Mouse (Mus musculus) gonadal fat pad, adult 2 months (tissue): ENCODE results near the gene Clba1. TPM values are rescaled to one million over a fixed set of nuclear protein-coding genes. Genes with fewer than 3 reads are reported as not detected.

Source experiments
- DNase-seq: peaks from one replicate; pipeline ENCODE4 v3.0.0-alpha.2; 2012; ENCODE audit warnings: low read depth
- polyA plus RNA-seq: library from polyadenylated mRNA; depleted of rRNA; stranded (reverse); fragments of >200 nt; gene quantifications from 2 replicates; pipeline ENCODE4 v1.2.3, GENCODE M21; 2012

The Clba1 gene
- polyA plus RNA-seq, 1 experiment, result 8.3 TPM

GRCm38 (mm10) chr12:112794998-112795397 is 13.7 kb upstream of the Clba1 start:
- DNase-seq, result no peak

- no peak for DNase-seq
These were observed 13.2 kb upstream of the Clba1 start for GRCm38 (mm10) chr12:112795466-112796104.

DNA sequence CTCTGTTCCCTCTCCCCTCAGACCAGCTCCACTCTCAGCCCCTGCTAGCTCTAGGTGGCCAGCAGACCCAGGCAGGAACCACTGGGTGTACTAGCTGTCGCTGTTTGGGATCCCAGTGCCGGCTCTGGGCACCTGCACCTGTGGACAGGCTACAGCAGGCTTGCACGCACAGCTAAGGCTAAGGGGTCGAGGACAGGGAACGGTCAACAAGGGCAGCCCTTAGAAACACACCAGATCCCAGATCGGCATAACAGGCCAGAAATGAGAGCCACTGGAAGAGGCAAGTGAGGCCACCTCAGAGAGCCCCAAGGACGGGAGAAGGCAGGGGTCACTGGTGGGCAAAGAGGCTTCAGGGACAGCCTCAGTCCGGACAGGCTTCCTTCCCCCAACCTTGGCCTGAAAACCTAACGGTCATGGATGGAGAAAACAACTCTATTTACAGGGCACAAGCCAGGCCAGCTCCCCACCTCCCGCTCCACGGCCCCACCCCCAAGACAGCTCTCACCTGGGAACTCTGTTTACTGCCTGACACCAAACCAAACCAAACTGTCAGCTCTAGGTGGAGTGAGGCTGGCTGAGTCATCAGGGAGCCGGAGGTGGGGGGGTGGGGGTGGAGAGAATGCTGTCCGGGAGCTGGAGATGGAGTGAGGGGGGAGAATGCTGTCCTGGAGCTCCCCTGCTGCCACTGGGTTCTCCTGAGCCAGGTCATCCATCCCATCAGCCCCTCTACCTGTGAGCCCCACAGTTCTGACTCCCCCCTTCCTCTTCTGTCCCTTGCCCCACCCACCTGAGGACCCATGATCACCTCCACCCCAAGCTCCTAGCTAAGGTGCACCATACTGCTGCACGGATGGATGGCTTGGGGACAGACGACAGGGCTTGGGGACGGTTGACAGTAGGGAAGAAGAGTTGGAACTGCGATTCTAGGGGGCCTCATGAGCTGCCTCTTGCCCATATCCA is 11.9 kb upstream of the Clba1 start:
- no peak for DNase-seq

DNA sequence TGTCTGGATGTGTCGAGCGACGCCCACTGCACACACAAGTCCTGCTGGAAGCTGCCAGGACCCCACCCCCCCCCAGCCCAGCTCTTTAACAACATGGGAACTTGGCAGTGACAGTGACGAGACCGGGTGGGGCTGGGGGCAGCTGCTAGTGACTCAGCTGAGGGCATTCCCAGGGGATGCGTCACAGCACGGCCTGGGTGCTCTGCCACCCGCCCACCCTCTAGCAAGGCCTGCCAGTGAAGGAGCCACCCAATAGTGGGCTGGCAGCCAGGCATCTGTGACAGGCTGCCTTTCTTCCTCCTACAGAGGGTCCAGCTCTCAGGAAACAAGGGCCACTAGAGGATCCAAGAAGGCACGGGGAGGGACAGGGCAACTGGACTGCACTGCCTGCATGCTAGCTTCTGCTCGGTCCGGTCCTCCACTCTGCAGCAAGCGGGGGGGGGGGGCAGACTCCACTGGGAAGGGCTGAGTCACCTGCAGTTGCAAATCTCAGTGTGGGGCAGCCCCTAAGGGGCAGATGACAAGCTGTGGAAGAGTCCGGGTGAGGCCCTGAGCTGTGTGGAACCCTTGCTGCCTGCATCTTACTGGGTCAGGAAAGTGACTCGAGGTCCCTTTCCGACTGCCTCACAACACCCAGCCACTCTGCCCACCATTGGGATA is 10.9 kb upstream of the Clba1 start:
- DNase-seq, result no peak

DNA sequence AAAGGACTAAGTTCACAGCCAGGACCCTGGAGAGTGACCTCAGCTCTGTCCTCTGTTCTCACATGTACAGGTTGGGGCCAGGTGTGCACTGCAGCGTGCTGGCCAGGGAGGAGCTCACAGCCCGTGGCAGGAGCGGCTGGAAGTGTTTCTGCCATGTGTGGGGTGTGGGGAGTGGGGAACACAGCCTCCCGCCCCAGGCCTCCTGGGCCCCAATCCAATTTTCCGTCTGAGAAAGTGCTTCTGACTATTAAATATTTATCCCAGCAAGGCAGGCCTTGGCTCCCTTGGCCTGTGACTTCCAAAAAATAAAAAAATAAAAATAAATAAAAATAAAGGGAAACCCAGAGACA is 10.4 kb upstream of the Clba1 start:
- no peak for DNase-seq

DNA sequence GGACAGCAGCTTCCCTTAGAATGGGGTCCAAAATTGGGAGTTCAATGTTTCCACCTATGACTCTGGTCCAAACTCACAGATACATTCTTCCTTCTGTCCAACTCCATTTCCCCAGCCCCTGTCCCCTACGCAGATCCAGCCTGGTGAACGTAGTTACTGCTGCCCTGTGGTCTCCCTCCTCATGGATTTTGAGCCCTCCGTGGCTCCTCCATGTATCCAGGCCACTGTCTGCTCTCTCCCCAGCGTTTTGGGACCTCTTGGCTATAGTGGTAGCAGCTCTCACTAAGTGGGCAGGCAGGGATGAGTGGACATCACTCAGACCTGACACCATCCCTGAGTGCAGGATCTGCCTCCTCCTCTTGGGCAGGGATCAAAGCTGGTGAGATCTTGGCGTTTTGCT is 10.0 kb upstream of the Clba1 start:
- no peak for DNase-seq

DNA sequence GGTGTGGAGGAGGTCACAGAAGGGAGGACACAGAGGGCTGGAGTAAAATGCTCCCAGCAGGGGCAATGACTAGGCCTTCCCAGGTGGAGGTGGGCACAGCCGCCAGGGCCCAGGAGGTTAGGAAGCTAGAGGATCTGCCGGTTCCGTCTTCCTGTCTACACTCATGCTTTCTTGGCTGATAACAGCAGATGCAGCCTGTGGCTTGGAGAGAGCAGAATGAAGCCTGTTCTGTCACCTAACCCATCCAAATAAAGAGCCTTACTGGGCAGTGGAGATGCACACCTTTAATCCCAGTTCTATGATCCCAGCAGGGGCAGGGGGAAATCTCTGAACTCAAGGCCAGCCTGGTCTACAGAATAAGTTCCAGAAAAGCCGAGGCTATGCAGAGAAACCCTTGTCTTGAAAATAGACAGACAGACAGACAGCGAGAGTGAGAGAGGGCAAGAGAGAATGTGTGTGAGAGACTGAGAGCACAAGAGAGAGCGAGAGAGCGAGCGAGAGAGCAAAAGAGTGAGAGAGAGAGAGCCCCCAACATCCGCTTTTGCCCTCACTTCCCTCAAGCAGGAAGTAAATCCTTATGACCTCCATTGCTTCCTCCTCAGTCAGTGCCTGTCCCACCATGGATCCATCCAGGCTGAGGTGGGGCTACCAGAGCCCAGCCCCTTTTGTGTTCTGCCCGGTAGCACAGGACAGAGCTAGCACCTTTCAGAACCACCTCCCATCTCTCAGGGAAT is 9.3 kb upstream of the Clba1 start:
- DNase-seq, result no peak

DNA sequence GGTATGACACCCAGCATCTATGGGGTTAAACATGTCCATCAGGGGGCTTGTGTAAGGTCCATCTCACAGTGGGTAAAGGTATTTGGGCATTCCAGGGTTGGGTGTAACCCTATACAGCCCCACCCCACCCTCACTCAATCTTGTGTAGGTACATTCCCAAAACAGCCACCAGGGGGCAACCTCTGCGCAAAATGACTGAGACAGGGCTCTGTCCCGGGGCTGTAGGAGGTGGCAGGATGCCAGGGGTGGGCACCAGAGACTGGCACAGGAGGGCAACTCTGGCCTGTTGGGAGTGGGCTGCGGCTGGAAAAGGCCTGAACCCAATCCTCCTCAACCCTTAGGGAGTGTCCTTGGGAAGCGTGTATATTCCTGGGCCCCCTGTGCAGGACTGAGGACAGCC is 8.3 kb upstream of the Clba1 start:
- DNase-seq, result no peak

- no peak for DNase-seq
These were observed 6.6 kb upstream of the Clba1 start, which contains the start of gene Ahnak2 for GRCm38 (mm10) chr12:112801864-112802846. Gene Ahnak2, minus strand, starts transcription at chr12:112802657.

DNA sequence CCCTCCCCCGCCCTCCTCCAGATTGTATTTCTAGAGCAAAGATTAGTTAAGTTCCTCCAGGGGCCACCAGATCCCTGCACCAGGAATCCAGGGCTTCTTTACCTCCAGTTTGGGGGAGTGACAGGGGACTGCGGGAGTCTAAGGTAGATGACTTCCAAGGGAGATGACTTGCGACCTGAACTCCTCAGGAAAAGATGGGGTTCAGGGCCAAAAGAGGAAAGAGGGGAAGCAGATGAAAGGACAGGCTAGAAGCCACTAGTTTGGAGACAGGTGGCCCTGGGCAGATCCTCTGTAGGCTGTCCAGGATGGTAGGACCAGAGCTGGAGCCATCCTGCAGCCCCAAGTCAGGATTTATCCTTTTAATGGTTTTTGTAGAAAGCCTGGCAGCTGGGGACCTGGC is 5.8 kb upstream of the Clba1 start:
- DNase-seq, result no peak

DNA sequence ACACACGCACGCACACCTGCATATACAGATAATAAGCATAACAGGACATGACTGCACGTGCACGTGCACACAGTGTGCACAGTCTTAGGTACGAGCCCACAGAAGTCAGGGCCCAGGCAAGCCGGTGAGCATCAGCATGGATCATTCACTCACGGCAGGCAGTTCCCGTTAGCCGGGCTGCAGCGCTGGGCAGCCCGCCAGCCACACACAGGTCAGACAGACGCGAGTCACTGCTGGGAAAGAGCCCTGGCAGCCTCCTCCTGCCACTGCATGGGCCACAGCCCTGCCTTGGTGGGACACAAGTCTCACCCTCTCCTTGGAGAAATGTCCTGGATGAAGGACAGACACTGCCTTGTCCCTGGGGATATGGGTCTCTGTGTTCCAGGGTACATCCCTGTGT is 4.7 kb upstream of the Clba1 start:
- DNase-seq, result no peak

DNA sequence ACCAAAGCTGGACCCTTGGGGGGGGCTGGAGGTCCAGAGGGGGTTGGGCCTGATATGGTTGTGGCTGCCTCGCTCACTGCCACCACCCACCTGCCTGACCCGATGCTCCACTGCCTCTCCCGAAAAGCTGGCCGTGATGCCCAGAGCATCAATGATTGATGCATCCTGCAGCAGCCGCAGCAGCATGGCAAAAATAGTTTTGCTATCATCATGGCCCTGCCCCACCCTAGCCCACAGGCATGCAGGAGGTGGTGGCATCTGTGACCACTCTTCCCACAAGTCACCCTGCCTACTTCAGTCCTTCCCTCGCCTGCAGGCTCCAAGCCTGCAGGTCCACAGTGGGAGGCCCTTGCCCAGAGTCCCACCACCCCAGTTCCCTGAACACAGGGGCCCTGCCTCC is 2.7 kb upstream of the Clba1 start:
- DNase-seq, result no peak

DNA sequence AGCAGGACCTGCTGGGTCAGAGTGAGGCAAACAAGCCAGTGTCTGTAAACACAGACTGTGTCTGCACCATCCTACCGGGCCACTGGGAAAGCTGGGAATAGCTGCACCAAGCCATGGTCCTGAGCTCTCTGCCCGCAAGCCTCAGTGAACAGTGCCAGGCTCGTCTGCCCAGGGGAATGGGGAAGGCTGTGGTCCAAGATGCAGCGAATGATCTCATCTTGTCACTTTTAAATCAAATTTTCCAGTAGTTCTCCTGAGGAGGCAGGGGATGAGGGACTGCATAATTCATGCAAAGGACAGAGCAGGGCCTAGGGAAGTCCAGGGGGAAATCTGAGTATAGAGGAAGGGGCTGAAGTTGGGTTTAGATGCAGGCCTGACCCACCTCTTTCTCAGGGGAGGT is 941 bp upstream of the Clba1 start:
- no peak for DNase-seq

DNA sequence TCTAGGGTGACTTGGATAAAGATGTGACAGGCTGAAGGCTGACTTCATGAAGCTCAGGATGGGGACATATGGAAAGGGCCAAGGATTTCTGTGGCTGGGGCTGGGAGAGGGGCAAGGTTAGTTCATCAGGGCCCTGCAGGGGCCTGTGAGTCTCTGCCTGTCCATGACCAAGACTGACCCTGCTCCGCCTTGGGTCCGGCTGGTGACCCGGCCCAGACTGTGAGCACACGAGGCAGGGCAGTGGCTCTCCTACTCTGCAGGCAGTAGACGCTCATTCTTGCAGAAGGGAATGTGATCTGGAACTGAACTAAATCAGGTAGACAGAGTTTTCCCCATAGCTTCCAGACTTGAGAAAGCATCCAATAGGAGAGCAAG is 538 bp upstream of the Clba1 start:
- no peak for DNase-seq

DNA sequence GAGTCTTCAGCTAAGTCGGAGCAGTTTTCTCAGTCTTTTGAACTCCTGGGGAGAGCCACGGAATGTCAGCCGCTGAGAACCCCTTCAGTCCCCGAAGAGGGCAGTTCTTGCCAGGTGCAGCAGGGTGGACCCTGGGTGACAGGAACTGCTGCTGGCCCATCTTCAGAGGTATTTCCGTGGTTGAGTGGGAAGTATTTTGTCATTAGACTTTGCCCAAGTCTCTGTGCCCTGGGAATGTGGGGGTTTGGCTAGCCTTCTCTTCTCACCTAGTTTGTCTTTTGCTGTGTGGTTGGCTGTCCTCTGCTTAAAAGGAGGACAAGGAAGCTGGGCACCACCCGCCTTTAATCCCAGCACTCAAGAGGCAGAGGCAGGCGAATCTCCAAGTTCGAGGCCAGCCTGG is 904 bp downstream of the Clba1 start:
- no peak for DNase-seq

DNA sequence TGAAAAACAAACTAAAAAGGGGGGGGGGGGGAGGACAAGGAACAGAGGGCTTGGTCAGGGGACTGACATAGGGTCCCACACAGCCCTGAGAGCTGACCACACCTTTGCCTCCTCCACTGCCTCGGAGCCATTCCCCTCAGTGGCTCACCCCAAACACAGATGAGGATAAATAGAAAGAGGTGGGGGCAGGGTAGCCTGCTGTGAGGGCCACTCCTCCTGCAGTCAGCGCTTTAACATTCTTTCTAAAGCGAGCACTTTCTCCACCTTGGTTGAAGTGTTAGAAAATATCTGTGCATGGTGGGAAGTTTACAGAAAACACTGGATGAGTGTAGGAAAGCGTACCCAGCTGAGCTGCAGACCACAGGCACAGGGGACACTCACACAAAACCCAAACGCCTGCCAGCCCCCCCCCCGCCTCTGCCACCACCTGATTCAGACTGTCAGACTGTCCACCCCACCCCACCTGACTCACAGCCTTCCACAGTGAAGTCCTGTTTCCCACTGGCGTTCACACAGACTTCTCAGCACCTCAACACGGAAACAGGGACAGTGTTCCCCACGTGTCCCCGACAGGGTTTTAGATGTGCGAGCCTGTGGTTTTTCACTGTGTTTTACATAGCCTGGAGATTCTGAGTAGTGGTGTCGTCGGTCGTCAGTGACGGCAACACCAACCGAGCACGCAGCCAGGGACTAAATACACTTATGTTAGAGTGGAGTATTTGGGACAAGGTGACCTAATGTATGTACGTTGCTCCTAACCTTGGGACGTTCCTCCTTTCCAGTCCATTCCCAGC is 1.6 kb downstream of the Clba1 start:
- DNase-seq, result no peak

GRCm38 (mm10) chr12:112813370-112813769 is 4.6 kb downstream of the Clba1 start:
- DNase-seq, result no peak

- no peak for DNase-seq
These were observed 6.1 kb downstream of the Clba1 start for GRCm38 (mm10) chr12:112814682-112815470.

DNA sequence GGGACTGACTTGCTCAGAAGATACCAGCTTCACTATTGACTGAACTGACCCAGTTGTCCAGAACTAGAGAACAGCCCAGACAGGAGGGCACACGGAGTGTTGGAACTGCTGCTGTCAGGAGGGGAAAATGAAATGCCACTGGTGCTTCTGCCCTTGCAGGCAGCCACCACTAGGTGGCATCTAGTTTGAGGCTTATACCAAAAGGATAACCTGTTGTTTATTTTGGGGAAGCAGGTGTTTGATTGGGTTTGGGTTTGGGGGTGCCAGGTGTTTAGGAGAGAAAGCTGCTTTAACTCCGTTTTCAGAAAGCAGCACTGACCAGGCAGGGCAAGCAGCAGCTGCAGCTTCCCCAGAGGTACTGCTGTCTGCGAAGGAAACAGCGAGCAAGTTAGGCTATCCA is 7.6 kb downstream of the Clba1 start:
- DNase-seq, result no peak
